Mouse (Mus musculus): ENCODE measurements around the gene Apbb2.

- TF ChIP-seq CTCF (conservative IDR thresholded peaks at IDR 0.05; ENCODE audit: low read length) (no peak), POU5F1 (IDR thresholded peaks at IDR 0.05; ENCODE audit: borderline replicate concordance, low read length) (no peak)
Observed at GRCm38 (mm10) chr5:66575148-66575547, 43.4 kb downstream of the Apbb2 start.
